Mouse (Mus musculus): ENCODE data around the gene Epn2. TPM values are rescaled to one million over a fixed set of nuclear protein-coding genes. Genes with fewer than 3 reads are reported as not detected.
A peak's percentile ranks its signal among the peaks of the same experiment; 100 is the strongest.

Gene Epn2
- polyA plus RNA-seq, 1 experiment = 76.0 TPM

DNA sequence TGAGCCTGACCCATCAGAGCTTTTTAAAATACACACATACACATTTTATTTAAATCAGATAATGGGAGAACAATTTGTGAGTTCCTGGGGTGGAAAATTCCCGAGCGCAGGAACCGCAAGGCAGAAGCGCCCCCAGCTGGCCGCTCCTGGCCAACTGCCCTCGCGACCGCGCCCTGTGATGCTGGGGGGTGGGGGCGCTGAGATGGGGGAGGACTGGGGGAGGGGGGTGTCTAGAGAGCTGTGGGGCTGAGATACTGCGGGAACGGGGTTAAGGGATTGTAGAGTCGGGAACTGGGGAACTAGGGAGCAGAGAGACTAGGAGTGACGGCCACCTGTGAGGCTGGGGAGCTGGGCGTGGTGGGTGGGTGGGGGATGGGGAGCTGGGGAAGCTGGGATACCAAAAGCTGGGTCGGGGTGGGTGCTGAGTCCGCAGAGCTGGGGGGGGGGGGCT lies 40.3 kb upstream of the Epn2 start:
- Histone ChIP-seq H3K27ac (ENCODE audit: insufficient read depth, low read length) (0 out of 2 replicates have a peak overlapping the region, but pooled peaks have one; percentile 52), H3K27me3 (ENCODE audit: control insufficient read depth, insufficient read depth, low read length, poor library complexity, severe bottlenecking) (no peaks in the 10 kb centered on the region), H3K36me3 (ENCODE audit: control insufficient read depth, insufficient read depth, low read length, poor library complexity, severe bottlenecking) (no peaks in the 10 kb centered on the region), H3K9me3 (replicated peaks; ENCODE audit: control insufficient read depth, insufficient read depth, low read length, poor library complexity, severe bottlenecking) (peaks cover 3% of the 10 kb centered on the region; the same call in 1 of the 2 replicates), H3K4me3 (ENCODE audit: low read depth, low read length) (peak overlapping the region; percentile 57), H3K9ac (ENCODE audit: low read depth, poor library complexity, severe bottlenecking) (peak overlapping the region; percentile 52), H3K4me1 (ENCODE audit: control insufficient read depth, insufficient read depth, low read length) (peaks cover 2% of the 10 kb centered on the region)
- peak; percentile 46 for TF ChIP-seq CTCF (IDR thresholded peaks at IDR 0.05; ENCODE audit: low read depth, low read length)
- TF ChIP-seq EP300 (IDR thresholded peaks at IDR 0.05; ENCODE audit: insufficient read depth, low read depth, low read length) = no peak

DNA sequence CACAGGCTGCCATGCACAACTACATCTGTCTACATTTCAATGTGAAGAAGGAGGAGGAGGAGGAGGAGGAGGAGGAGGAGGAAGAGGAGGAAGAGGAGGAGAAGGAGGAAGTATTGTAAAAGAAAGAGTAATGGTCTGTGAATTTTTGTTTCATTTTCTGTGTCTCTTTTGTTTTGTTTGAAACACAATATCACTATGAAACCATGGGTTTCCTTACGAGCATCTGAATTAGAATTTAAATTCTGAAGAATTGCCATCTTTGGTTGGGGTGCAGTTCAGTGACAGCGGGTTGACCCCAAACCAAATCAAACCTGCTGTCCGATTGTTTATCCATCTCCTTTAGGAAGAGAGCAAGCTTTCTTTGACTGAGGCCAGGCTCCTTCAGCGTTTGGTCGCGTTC lies 39.9 kb upstream of the Epn2 start:
- Histone ChIP-seq H3K36me3 (ENCODE audit: control insufficient read depth, insufficient read depth, low read length, poor library complexity, severe bottlenecking) (no peaks in the 10 kb centered on the region), H3K4me1 (ENCODE audit: control insufficient read depth, insufficient read depth, low read length) (peaks cover 2% of the 10 kb centered on the region), H3K27me3 (ENCODE audit: control insufficient read depth, insufficient read depth, low read length, poor library complexity, severe bottlenecking) (no peaks in the 10 kb centered on the region), H3K27ac (ENCODE audit: insufficient read depth, low read length) (no peak overlapping the region), H3K9ac (ENCODE audit: low read depth, poor library complexity, severe bottlenecking) (peak overlapping the region; percentile 52), H3K4me3 (ENCODE audit: low read depth, low read length) (no peak overlapping the region), H3K9me3 (replicated peaks; ENCODE audit: control insufficient read depth, insufficient read depth, low read length, poor library complexity, severe bottlenecking) (peaks cover 3% of the 10 kb centered on the region; the same call in 1 of the 2 replicates)
- TF ChIP-seq POLR2A (IDR thresholded peaks at IDR 0.05; ENCODE audit: insufficient read depth, low read length) (no peak), EP300 (IDR thresholded peaks at IDR 0.05; ENCODE audit: insufficient read depth, low read depth, low read length) (no peak), CTCF (IDR thresholded peaks at IDR 0.05; ENCODE audit: low read depth, low read length) (no peak)

DNA sequence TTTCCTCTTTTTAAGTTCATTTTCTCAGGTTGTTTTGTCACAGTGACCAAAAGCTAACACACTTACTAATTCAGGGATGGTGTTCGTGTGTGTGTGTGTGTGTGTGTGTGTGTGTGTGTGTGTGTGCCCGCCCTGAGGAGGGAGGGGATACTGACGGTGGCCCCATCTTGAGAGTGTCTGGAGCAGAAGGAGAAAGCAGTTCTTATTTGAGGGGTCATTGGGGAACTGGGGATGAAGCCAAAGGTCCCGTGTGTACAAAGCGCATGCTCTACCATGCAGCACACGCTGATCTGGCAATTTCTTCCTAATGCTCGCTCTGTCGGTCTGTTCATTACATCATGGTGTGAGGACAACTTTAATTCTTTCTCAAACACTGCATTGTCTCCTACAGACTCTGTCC lies 39.1 kb upstream of the Epn2 start:
- Histone ChIP-seq H3K27ac (ENCODE audit: insufficient read depth, low read length) (no peak overlapping the region), H3K27me3 (ENCODE audit: control insufficient read depth, insufficient read depth, low read length, poor library complexity, severe bottlenecking) (no peaks in the 10 kb centered on the region), H3K9ac (ENCODE audit: low read depth, poor library complexity, severe bottlenecking) (no peak overlapping the region), H3K4me3 (ENCODE audit: low read depth, low read length) (no peak overlapping the region), H3K36me3 (ENCODE audit: control insufficient read depth, insufficient read depth, low read length, poor library complexity, severe bottlenecking) (no peaks in the 10 kb centered on the region), H3K9me3 (replicated peaks; ENCODE audit: control insufficient read depth, insufficient read depth, low read length, poor library complexity, severe bottlenecking) (peaks cover 3% of the 10 kb centered on the region; the same call in 1 of the 2 replicates), H3K4me1 (ENCODE audit: control insufficient read depth, insufficient read depth, low read length) (peaks cover 2% of the 10 kb centered on the region)
- TF ChIP-seq CTCF (IDR thresholded peaks at IDR 0.05; ENCODE audit: low read depth, low read length) = no peak
- no peak for TF ChIP-seq EP300 (IDR thresholded peaks at IDR 0.05; ENCODE audit: insufficient read depth, low read depth, low read length)
- TF ChIP-seq POLR2A (IDR thresholded peaks at IDR 0.05; ENCODE audit: insufficient read depth, low read length) = no peak

- no peak overlapping the region for H3K27ac ChIP-seq (ENCODE audit: insufficient read depth, low read length)
- peaks cover 2% of the 10 kb centered on the region for H3K4me1 ChIP-seq (ENCODE audit: control insufficient read depth, insufficient read depth, low read length)
- H3K4me3 ChIP-seq (ENCODE audit: low read depth, low read length) = no peak overlapping the region
- peaks cover 2% of the 10 kb centered on the region; the same call in 1 of the 2 replicates for H3K9me3 ChIP-seq (replicated peaks; ENCODE audit: control insufficient read depth, insufficient read depth, low read length, poor library complexity, severe bottlenecking)
- H3K9ac ChIP-seq (ENCODE audit: low read depth, poor library complexity, severe bottlenecking) = no peak overlapping the region
- H3K27me3 ChIP-seq (ENCODE audit: control insufficient read depth, insufficient read depth, low read length, poor library complexity, severe bottlenecking) = no peaks in the 10 kb centered on the region
- no peak for TF ChIP-seq EP300 (IDR thresholded peaks at IDR 0.05; ENCODE audit: insufficient read depth, low read depth, low read length)
- no peak for TF ChIP-seq CTCF (IDR thresholded peaks at IDR 0.05; ENCODE audit: low read depth, low read length)
- no peak for TF ChIP-seq POLR2A (IDR thresholded peaks at IDR 0.05; ENCODE audit: insufficient read depth, low read length)
- no peaks in the 10 kb centered on the region for H3K36me3 ChIP-seq (ENCODE audit: control insufficient read depth, insufficient read depth, low read length, poor library complexity, severe bottlenecking)
These were observed 38.6 kb upstream of the Epn2 start for GRCm38 (mm10) chr11:61618131-61618530.

- no peak for TF ChIP-seq EP300 (IDR thresholded peaks at IDR 0.05; ENCODE audit: insufficient read depth, low read depth, low read length)
- no peak for TF ChIP-seq CTCF (IDR thresholded peaks at IDR 0.05; ENCODE audit: low read depth, low read length)
- no peak for TF ChIP-seq POLR2A (IDR thresholded peaks at IDR 0.05; ENCODE audit: insufficient read depth, low read length)
- H3K27ac ChIP-seq (ENCODE audit: insufficient read depth, low read length) = no peak overlapping the region
- H3K9ac ChIP-seq (ENCODE audit: low read depth, poor library complexity, severe bottlenecking) = no peak overlapping the region
- H3K4me3 ChIP-seq (ENCODE audit: low read depth, low read length) = no peak overlapping the region
- H3K9me3 ChIP-seq (replicated peaks; ENCODE audit: control insufficient read depth, insufficient read depth, low read length, poor library complexity, severe bottlenecking) = no peaks in the 10 kb centered on the region
- peaks cover 2% of the 10 kb centered on the region for H3K4me1 ChIP-seq (ENCODE audit: control insufficient read depth, insufficient read depth, low read length)
- H3K27me3 ChIP-seq (ENCODE audit: control insufficient read depth, insufficient read depth, low read length, poor library complexity, severe bottlenecking) = no peaks in the 10 kb centered on the region
- no peaks in the 10 kb centered on the region for H3K36me3 ChIP-seq (ENCODE audit: control insufficient read depth, insufficient read depth, low read length, poor library complexity, severe bottlenecking)
These were observed 37.9 kb upstream of the Epn2 start for GRCm38 (mm10) chr11:61617293-61617975.

GRCm38 (mm10) chr11:61616523-61617292 lies 37.2 kb upstream of the Epn2 start:
- Histone ChIP-seq H3K4me3 (ENCODE audit: low read depth, low read length) (no peak overlapping the region), H3K27me3 (ENCODE audit: control insufficient read depth, insufficient read depth, low read length, poor library complexity, severe bottlenecking) (no peaks in the 10 kb centered on the region), H3K27ac (ENCODE audit: insufficient read depth, low read length) (no peak overlapping the region), H3K36me3 (ENCODE audit: control insufficient read depth, insufficient read depth, low read length, poor library complexity, severe bottlenecking) (no peaks in the 10 kb centered on the region), H3K4me1 (ENCODE audit: control insufficient read depth, insufficient read depth, low read length) (peaks cover 2% of the 10 kb centered on the region), H3K9me3 (replicated peaks; ENCODE audit: control insufficient read depth, insufficient read depth, low read length, poor library complexity, severe bottlenecking) (no peaks in the 10 kb centered on the region), H3K9ac (ENCODE audit: low read depth, poor library complexity, severe bottlenecking) (no peak overlapping the region)
- TF ChIP-seq POLR2A (IDR thresholded peaks at IDR 0.05; ENCODE audit: insufficient read depth, low read length) (no peak), CTCF (IDR thresholded peaks at IDR 0.05; ENCODE audit: low read depth, low read length) (no peak), EP300 (IDR thresholded peaks at IDR 0.05; ENCODE audit: insufficient read depth, low read depth, low read length) (no peak)

All from ES-Bruce4 (cell line).